Mouse (Mus musculus) testis, postnatal 10 days (tissue): ENCODE results near the gene Cdc42bpg.

Experiments
- DNase-seq: peaks from one replicate; pipeline ENCODE4 v3.0.0; 2021; ENCODE audit warnings: low spot score

The Cdc42bpg gene

GRCm38 (mm10) chr19:6306137-6306551, at the start of gene Cdc42bpg:
Gene Cdc42bpg (plus strand): TSS chr19:6306456.
- peak; percentile 92 for DNase-seq

GRCm38 (mm10) chr19:6260428-6260827, 45.8 kb upstream of the Cdc42bpg start:
- no peak for DNase-seq

GRCm38 (mm10) chr19:6260946-6261345, 45.3 kb upstream of the Cdc42bpg start:
- no peak for DNase-seq

GRCm38 (mm10) chr19:6261379-6261778, 44.9 kb upstream of the Cdc42bpg start:
- no peak for DNase-seq

- peak; percentile 86 for DNase-seq
These were observed 44.0 kb upstream of the Cdc42bpg start for GRCm38 (mm10) chr19:6262222-6262621.

GRCm38 (mm10) chr19:6262839-6263433, 43.3 kb upstream of the Cdc42bpg start:
- DNase-seq: no peak

GRCm38 (mm10) chr19:6264200-6264599, 42.1 kb upstream of the Cdc42bpg start:
- no peak for DNase-seq

GRCm38 (mm10) chr19:6264945-6265344, 41.3 kb upstream of the Cdc42bpg start:
- no peak for DNase-seq

- no peak for DNase-seq
These were observed 40.5 kb upstream of the Cdc42bpg start for GRCm38 (mm10) chr19:6265727-6266182.

- no peak for DNase-seq
These were observed 38.7 kb upstream of the Cdc42bpg start for GRCm38 (mm10) chr19:6267306-6268169.

GRCm38 (mm10) chr19:6268170-6268528, 38.1 kb upstream of the Cdc42bpg start:
- DNase-seq: peak; percentile 94

GRCm38 (mm10) chr19:6268670-6269132, 37.6 kb upstream of the Cdc42bpg start:
- DNase-seq: no peak

GRCm38 (mm10) chr19:6269798-6270475, 36.3 kb upstream of the Cdc42bpg start:
- no peak for DNase-seq

GRCm38 (mm10) chr19:6270661-6271060, 35.6 kb upstream of the Cdc42bpg start:
- DNase-seq: no peak

GRCm38 (mm10) chr19:6271206-6271605, 35.0 kb upstream of the Cdc42bpg start:
- DNase-seq: no peak

GRCm38 (mm10) chr19:6272053-6272452, 34.2 kb upstream of the Cdc42bpg start:
- no peak for DNase-seq

- DNase-seq: no peak
These were observed 33.5 kb upstream of the Cdc42bpg start for GRCm38 (mm10) chr19:6272738-6273137.

GRCm38 (mm10) chr19:6273592-6273991, 32.7 kb upstream of the Cdc42bpg start:
- no peak for DNase-seq

GRCm38 (mm10) chr19:6273998-6274608, 32.2 kb upstream of the Cdc42bpg start:
- DNase-seq: no peak

- no peak for DNase-seq
These were observed 30.4 kb upstream of the Cdc42bpg start for GRCm38 (mm10) chr19:6275740-6276389.
